Mouse (Mus musculus) heart, embryonic 14.5 days (tissue): ENCODE data around the gene Rgs4. TPM values are rescaled to one million over a fixed set of nuclear protein-coding genes. Genes with fewer than 3 reads are reported as not detected.

Experiments used
- polyA plus RNA-seq: library from polyadenylated mRNA; unstranded; fragments of >200 nt; fragmentation: Nextera tagmentation; extraction: Ambion mirVana; gene quantifications from 2 replicates; pipeline ENCODE4 v1.2.1, GENCODE M21; 2014

Gene Rgs4
- polyA plus RNA-seq, 1 experiment from 2014 or later: 4.7 TPM

Other genes with a start within 250 kb of the Rgs4 start
- 43.2 and 44.0 TPM in 2 replicates for gene Nuf2, start 216.2 kb downstream of the Rgs4 start, polyA plus RNA-seq
- 9.1 and 9.4 TPM in 2 replicates for gene Rgs5, start 92.1 kb downstream of the Rgs4 start, polyA plus RNA-seq
- not detected in 2 replicates for gene Ccdc190, start 181.0 kb upstream of the Rgs4 start, polyA plus RNA-seq
- gene Hsd17b7, start 221.6 kb upstream of the Rgs4 start, polyA plus RNA-seq: 24.0 and 25.8 TPM in 2 replicates